ENCODE assay signal across 10 mouse cellular contexts in the genomic region with DNA sequence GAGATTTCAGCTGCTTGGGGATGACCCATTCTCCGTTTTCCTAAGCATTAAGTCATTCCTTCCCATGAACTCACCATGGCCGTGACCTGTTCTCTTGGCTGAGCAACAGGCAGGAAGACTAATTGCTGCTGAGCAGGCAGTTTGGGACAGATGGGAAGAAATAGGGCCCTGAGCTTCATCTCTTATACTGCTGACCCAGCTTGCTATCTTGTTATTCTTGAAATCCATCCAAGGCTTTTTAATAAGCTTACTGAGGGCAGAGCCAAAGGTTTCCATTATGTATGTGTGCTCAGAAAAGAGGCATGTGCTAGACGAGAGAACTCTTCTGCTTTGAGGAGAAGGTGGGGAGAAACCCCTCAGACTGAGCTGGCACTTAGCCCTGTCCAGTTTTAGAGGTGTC. TPM values are rescaled to one million over a fixed set of nuclear protein-coding genes. Genes with fewer than 3 reads are reported as not detected.
DNase-seq lines count a peak whose midpoint lies in the region; ATAC-seq and TF ChIP-seq lines count a peak whose summit lies in the region.
"Had no signal": no experiment of that assay in that cellular context is flagged by ENCODE, and none has a peak within 500 bp of the region (broad histone marks: within the 10 kb centered on the region; RNA-seq: fewer than 3 reads in every experiment).

No protein-coding gene starts in this region.

- H3K4me2 ChIP-seq in stomach, embryonic 16.5 days (ENCODE audit: low read depth, low read length) = no peak overlapping the region
- no peak overlapping the region for H3K4me2 ChIP-seq in stomach, postnatal 0 days (replicated peaks; ENCODE audit: low read depth)
- H3K4me2 ChIP-seq in kidney, embryonic 15.5 days = no peak overlapping the region
- no peak overlapping the region for H3K4me2 ChIP-seq in midbrain, embryonic 11.5 days

- peak; percentile 36 for DNase-seq in cerebellum, adult 9-11 months
- DNase-seq in cerebellum, postnatal 4 days (ENCODE audit: low spot score in 2 of 2) = no peak
- DNase-seq in stomach, postnatal 0 days (ENCODE audit: low spot score) = no peak
- no peak for DNase-seq in midbrain, embryonic 11.5 days (ENCODE audit: low spot score, missing footprints)
- DNase-seq in left cerebral cortex, adult 8-10 months (ENCODE audit: low spot score in 2 of 2) = no peak
- DNase-seq in layer of hippocampus, adult 9-11 months = no peak
- DNase-seq: right cerebral cortex, postnatal 4 days had no signal

- peak; percentile 58 for ATAC-seq in stomach, embryonic 16.5 days (ENCODE audit: insufficient read depth, low FRiP score)
- ATAC-seq in stomach, postnatal 0 days (ENCODE audit: low FRiP score, low TSS enrichment) = no peak; the same call in 1 of the 2 replicates
- peak; percentile 86 for ATAC-seq in kidney, embryonic 15.5 days (replicated peaks; ENCODE audit: low FRiP score)
- no peak for ATAC-seq in midbrain, embryonic 11.5 days (ENCODE audit: low FRiP score)

- TF ChIP-seq EP300 in stomach, postnatal 0 days (optimal IDR thresholded peaks at IDR 0.05) = no peak

- H3K4me1 ChIP-seq in stomach, embryonic 16.5 days (ENCODE audit: control insufficient read depth, insufficient read depth, low read length) = no peaks in the 10 kb centered on the region
- H3K4me1 ChIP-seq in stomach, postnatal 0 days (replicated peaks; ENCODE audit: control insufficient read depth, insufficient read depth) = no peaks in the 10 kb centered on the region
- no peaks in the 10 kb centered on the region for H3K4me1 ChIP-seq in kidney, embryonic 15.5 days
- no peaks in the 10 kb centered on the region for H3K4me1 ChIP-seq in midbrain, embryonic 11.5 days (ENCODE audit: control insufficient read depth, insufficient read depth, low read length)

- TF ChIP-seq CTCF in stomach, postnatal 0 days (IDR thresholded peaks at IDR 0.05; ENCODE audit: low read depth) = no peak

- no peaks in the 10 kb centered on the region for H3K9me3 ChIP-seq in stomach, embryonic 16.5 days (replicated peaks; ENCODE audit: control insufficient read depth, low read length)
- H3K9me3 ChIP-seq in stomach, postnatal 0 days (ENCODE audit: control insufficient read depth, low read length) = no peaks in the 10 kb centered on the region
- H3K9me3 ChIP-seq in kidney, embryonic 15.5 days (replicated peaks) = no peaks in the 10 kb centered on the region
- H3K9me3 ChIP-seq in midbrain, embryonic 11.5 days (ENCODE audit: control insufficient read depth, low read length) = no peaks in the 10 kb centered on the region

- H3K36me3 ChIP-seq in stomach, embryonic 16.5 days (ENCODE audit: control insufficient read depth, insufficient read depth, low read length) = no peaks in the 10 kb centered on the region
- H3K36me3 ChIP-seq in stomach, postnatal 0 days (ENCODE audit: control insufficient read depth, insufficient read depth, low read length) = no peaks in the 10 kb centered on the region
- no peaks in the 10 kb centered on the region for H3K36me3 ChIP-seq in kidney, embryonic 15.5 days
- H3K36me3 ChIP-seq in midbrain, embryonic 11.5 days (ENCODE audit: control insufficient read depth, insufficient read depth, low read length) = no peaks in the 10 kb centered on the region

- H3K27me3 ChIP-seq in stomach, embryonic 16.5 days (ENCODE audit: control insufficient read depth, insufficient read depth, low read length) = no peaks in the 10 kb centered on the region; the same call in 1 of the 2 replicates
- no peaks in the 10 kb centered on the region for H3K27me3 ChIP-seq in stomach, postnatal 0 days (ENCODE audit: control insufficient read depth, insufficient read depth, low read length)
- peaks cover 47% of the 10 kb centered on the region for H3K27me3 ChIP-seq in kidney, embryonic 15.5 days
- H3K27me3 ChIP-seq in midbrain, embryonic 11.5 days (ENCODE audit: control insufficient read depth, insufficient read depth, low read length) = peaks cover 12% of the 10 kb centered on the region

- no peak overlapping the region for H3K4me3 ChIP-seq in stomach, embryonic 16.5 days (replicated peaks; ENCODE audit: low read length)
- H3K4me3 ChIP-seq in stomach, postnatal 0 days (ENCODE audit: low read depth, low read length) = no peak overlapping the region
- no peak overlapping the region for H3K4me3 ChIP-seq in kidney, embryonic 15.5 days (replicated peaks)
- H3K4me3 ChIP-seq in midbrain, embryonic 11.5 days (ENCODE audit: low read depth, low read length) = no peak overlapping the region
- H3K4me3 ChIP-seq: erythroblast, embryonic 14.5 days had no signal

- 52% methylated on average over 3 of the region's 3 CpGs for WGBS in stomach, embryonic 16.5 days
- WGBS in stomach, postnatal 0 days = 54% methylated on average over 3 of the region's 3 CpGs
- 44% methylated on average over 3 of the region's 3 CpGs for WGBS in kidney, embryonic 15.5 days
- 81% methylated on average over 3 of the region's 3 CpGs for WGBS in midbrain, embryonic 11.5 days

- H3K9ac ChIP-seq in stomach, embryonic 16.5 days (ENCODE audit: low read length) = no peak overlapping the region
- no peak overlapping the region for H3K9ac ChIP-seq in stomach, postnatal 0 days (ENCODE audit: low read length)
- no peak overlapping the region for H3K9ac ChIP-seq in kidney, embryonic 15.5 days
- H3K9ac ChIP-seq in midbrain, embryonic 11.5 days (ENCODE audit: low read length) = no peak overlapping the region

- H3K27ac ChIP-seq in stomach, embryonic 16.5 days (ENCODE audit: low read length) = no peak overlapping the region
- no peak overlapping the region for H3K27ac ChIP-seq in stomach, postnatal 0 days (replicated peaks)
- H3K27ac ChIP-seq in kidney, embryonic 15.5 days = peak overlapping the region; percentile 67
- H3K27ac ChIP-seq in midbrain, embryonic 11.5 days (ENCODE audit: low read depth, low read length) = no peak overlapping the region

RNA-seq across cellular contexts. Expression of gene Trappc2, which starts 55.4 kb away (rescaled TPM):
- polyA plus RNA-seq in stomach, embryonic 16.5 days (2015; fragmentation: Nextera tagmentation; extraction: Ambion mirVana) = 26.8 and 31.4 TPM in 2 replicates
- polyA plus RNA-seq in stomach, postnatal 0 days (2015; fragmentation: Nextera tagmentation; extraction: Ambion mirVana) = 28.3 and 28.5 TPM in 2 replicates
- polyA plus RNA-seq in kidney, embryonic 15.5 days (2015; fragmentation: Nextera tagmentation; extraction: Ambion mirVana) = 24.3 and 26.1 TPM in 2 replicates
- 48.7 and 51.7 TPM in 2 replicates for polyA plus RNA-seq in midbrain, embryonic 11.5 days (2014; fragmentation: Nextera tagmentation; extraction: Ambion mirVana)
- total RNA-seq in left cerebral cortex, adult 8-10 months (2022) = 10 to 100 TPM; 42.3 to 52.4 (median 47.3) TPM

RNA-seq across cellular contexts. Expression of gene Ofd1, which starts 55.6 kb away (rescaled TPM):
- 5.6 TPM in 2 replicates for polyA plus RNA-seq in stomach, embryonic 16.5 days (2015; fragmentation: Nextera tagmentation; extraction: Ambion mirVana)
- polyA plus RNA-seq in stomach, postnatal 0 days (2015; fragmentation: Nextera tagmentation; extraction: Ambion mirVana) = 4.9 and 5.3 TPM in 2 replicates
- 6.3 and 6.4 TPM in 2 replicates for polyA plus RNA-seq in kidney, embryonic 15.5 days (2015; fragmentation: Nextera tagmentation; extraction: Ambion mirVana)
- polyA plus RNA-seq in midbrain, embryonic 11.5 days (2014; fragmentation: Nextera tagmentation; extraction: Ambion mirVana) = 9.4 and 9.9 TPM in 2 replicates
- total RNA-seq in left cerebral cortex, adult 8-10 months (2022) = 1 to 10 TPM; 6.5 to 7.1 (median 6.6) TPM

Comparison
In these comparisons a context has a peak if more than half of its experiments do, and no peak if none do; other contexts are left out.
1. ATAC-seq: peak in stomach, embryonic 16.5 days (single experiment) and kidney, embryonic 15.5 days (single experiment); none in stomach, postnatal 0 days (single experiment) and midbrain, embryonic 11.5 days (single experiment).